Mouse (Mus musculus) heart, postnatal 14 days (tissue): ENCODE measurements around the gene BC017158. TPM values are rescaled to one million over a fixed set of nuclear protein-coding genes. Genes with fewer than 3 reads are reported as not detected.

Source experiments
- DNase-seq, 2 experiments: peaks; one replicate each; pipeline ENCODE4 v3.0.0; 2021 to 2022
- intact Hi-C: fragments of 180-260 bp; cut with DNase I; formaldehyde crosslinking; loops from one replicate; pipeline ENCODE4 v1.15.1; 2025
- total RNA-seq, 2 experiments: library from RNA; stranded (reverse); gene quantifications; 2 replicates each; pipeline ENCODE4 v1.2.3; 2021

The BC017158 gene
- total RNA-seq, 2 experiments from 2014 or later: 7.0 to 8.0 TPM

DNA sequence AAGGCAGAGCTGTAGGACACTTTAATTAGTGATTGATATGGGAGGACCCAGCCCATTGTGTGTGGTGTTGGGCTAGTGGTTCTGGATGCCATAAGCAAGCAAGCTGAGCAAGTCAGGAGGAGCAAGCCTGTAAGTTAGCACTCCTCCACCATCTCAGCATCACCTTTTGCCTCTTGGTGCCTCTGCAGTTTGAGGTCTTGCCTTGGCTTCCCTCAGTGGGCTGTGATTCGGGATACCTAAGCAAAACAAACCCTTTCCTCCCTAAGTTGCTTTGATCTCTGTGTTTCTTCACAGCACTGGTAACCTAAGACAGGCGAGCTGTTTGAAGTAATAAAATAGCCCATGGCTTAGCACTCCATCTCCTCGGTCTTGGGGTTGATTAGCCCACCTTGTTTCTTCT, 13.3 kb upstream of the BC017158 start:
- DNase-seq: no peak
- intact Hi-C loops: no loop called here

DNA sequence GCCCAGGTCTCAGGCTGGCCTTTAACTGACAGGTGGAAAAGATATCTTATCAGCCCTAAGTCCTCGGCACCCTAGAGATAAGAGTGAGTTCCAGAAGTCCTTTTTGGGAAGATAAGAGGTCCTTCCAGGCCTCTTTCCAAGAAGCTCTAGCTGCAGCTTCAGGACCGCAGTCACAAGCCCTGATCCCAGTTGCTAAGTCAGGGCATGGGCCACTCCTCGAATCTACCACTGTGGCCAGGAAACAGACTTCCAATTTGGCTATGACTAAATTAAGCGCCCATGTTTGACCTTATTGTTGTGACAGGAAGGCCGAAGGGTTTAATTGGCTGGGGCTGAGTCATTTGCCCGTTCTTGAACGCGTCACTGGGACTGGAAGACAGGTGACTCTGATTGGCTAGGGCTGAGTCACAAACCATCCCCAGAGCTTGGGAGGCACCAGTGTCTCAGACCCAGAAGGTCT, 12.3 kb upstream of the BC017158 start:
- DNase-seq: peak in 1 of 2 experiments; percentile 20
- intact Hi-C loops: no loop called here

DNA sequence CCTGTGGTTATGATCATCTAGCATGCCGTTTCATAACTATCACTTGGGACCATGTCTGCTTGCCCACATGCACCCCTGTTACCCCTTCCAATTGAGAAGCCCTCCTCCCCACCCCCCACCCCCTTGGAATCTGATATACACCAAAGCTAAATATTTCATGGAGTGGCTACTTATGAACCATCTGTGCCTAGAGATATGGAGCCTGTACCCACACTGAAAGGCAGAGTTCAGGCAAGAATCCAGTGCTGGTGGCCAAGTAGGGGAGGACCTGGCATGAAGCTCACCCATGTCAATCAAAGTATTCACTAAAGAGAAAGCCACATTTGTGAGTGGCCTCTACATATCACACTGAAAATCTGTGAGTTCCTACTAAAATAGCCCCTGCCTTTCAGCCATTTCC, 11.8 kb upstream of the BC017158 start:
- peak in 1 of 2 experiments; percentile 37 for DNase-seq
- intact Hi-C loops: loop anchor here (1.0 to 5.0 kb wide), 2 partner anchors 32 to 398 kb away; no protein-coding TSS in a partner anchor

DNA sequence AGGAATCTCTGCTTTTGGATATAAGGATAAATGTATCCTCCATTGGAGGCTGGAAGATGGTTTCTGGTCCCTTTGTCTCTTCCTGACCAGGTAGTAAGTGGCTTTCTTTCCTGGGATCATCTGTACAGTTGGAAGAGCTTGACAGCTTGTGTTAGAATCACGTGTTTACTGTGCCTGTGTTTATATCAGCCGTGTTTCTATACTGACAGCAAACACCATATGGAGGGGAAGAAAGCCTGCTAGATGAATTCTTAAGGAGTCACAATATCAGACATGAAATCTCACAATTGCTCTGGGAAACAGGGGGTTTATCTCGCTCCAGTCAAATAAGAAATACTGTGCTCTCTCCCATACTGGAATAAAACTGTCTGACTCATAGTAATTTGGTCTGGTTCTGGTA, 11.2 kb upstream of the BC017158 start:
- no peak for DNase-seq
- intact Hi-C loops: loop anchor here (1.0 to 5.0 kb wide), 2 partner anchors 32 to 398 kb away; no protein-coding TSS in a partner anchor

DNA sequence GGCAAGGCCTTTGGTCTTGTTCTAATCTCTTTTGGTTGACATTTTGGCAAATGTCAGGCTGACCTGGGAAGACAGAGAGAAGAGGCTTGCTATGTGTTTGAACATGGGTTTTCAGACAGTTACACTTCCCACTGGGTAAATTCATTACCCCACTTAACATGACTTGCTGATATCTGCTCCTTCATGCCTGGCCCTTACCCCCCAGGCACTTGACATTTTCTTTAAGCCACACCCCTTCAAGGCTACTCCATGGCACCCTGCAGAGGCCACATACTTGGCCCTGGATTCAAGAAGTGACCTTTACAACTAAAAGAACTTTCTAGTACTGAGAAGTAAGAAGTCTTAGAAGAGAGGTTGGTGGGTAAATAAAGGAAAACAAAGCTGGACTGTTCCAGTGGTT, 9.9 kb upstream of the BC017158 start:
- intact Hi-C loops: loop anchor here (5.0 kb wide), 1 partner anchor 399 kb away; no protein-coding TSS in a partner anchor
- no peak for DNase-seq

DNA sequence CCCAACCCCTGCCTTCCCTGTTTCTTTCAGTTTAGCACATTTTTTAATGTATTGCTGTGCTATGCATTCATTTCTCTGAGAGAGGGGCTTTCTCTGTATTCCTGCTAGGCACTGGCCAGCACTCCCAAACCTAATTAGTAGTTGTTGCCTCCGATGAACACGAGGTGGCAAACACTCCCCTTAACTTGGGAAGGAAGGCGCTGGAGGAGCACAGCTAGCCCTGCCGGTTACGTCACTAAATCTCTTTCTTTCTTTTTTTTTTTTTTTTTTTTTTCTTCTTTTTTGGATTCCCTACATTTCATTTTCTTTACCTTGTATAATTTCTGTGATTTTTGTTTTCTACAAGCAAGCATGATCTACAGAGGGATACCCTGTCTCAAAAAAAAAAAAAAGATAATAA, 6.9 kb upstream of the BC017158 start:
- peak; percentile 42 to 71 for DNase-seq
- intact Hi-C loops: loop anchor here (1.0 to 5.0 kb wide), 2 partner anchors 40 to 402 kb away; no protein-coding TSS in a partner anchor

DNA sequence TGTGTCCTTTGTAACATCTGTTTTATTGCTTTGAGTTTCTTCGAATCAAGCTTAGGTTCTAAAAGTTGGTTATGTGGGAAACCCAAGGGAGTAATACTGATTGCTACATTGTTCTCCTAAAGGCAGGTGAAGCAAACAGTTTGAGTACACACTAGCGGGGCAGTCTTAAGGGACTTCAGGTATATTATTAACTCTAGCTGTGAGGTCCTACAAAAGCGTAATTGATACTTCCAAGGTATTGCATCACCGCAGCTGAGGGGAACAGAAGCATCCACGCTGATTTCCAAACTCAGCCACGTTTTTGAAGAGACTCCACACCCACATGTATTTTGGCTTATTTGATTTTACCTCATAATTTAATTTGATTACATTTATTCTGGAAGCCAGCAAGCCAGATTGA, 6.2 kb upstream of the BC017158 start:
- no peak for DNase-seq
- intact Hi-C loops: no loop called here

DNA sequence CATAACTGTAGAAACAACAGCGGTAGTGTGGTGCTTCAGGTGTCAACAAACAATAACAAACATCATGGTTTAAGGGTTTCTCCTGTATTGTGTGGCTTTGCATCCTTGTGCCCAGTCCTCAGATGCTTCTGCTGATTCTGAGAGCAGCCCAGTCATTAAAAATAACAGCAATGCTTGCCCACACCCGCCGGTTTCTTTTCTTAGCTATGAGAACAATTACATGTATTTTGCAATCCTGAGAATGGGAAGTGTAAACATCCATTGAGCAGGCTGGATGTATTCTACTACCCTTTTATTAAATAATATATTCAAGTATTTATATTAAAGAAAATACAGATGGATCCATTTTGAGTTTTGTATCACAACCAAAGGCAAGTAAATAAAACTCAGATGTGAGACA, 4.2 kb upstream of the BC017158 start:
- no peak for DNase-seq
- intact Hi-C loops: no loop called here

DNA sequence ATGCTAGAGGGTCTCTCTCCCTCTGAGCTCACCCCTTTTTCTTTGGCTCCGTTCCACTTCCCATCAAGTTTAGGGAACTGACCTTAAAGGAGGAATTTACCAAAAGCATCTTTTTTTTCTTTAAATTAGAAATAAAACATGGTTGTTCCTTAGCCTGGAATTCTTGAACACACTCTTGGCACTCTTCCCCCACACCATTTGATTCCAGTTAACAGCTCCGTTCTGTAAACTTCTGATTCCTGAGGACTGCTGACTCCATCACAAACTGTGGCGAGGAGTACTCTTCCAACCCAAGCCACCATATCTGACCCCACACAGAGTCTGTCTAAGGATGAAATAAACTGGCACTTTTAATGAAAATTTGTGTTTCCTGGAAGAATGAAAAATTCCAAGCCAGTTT, 3.0 kb upstream of the BC017158 start:
- intact Hi-C loops: no loop called here
- no peak for DNase-seq

DNA sequence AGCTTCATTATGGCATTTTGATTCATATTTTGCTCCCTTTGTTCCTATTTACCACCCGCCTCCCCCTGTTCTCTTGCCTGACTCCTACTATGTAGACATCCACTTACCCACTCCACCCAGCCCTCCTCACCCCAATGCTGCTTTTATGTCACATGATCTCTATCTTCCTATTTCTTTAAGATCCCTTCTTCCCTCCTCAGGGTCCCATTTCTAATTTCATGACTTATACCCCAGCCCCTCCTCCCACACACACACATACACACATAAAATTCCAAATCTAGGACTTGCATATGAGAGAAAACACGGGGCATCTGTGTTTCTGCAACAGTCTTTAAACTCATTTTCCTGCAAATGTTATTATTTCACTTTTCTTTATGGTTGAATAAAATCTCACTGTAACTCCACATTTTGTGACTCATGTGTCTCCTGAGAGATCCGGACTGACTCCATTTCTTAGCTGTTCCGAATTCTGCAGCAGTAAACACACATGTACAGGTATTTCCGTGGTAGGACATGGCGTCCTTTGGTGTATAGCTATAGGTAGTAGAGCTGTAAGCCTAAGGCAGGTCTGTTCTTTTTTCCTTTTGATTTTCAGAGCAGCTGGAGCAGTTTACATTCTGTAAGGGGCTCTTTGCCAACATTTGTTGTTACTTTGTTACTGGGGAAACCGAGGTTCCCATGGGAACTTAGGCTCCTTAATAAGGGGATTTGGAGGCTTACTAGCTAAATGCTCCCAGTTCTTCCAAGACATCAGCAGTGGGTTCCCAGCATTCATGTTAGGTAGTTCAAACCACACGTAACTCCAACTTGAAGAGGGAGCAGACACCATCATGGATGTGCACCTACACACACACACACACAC, 742 bp upstream of the BC017158 start:
- intact Hi-C loops: no loop called here
- no peak for DNase-seq

DNA sequence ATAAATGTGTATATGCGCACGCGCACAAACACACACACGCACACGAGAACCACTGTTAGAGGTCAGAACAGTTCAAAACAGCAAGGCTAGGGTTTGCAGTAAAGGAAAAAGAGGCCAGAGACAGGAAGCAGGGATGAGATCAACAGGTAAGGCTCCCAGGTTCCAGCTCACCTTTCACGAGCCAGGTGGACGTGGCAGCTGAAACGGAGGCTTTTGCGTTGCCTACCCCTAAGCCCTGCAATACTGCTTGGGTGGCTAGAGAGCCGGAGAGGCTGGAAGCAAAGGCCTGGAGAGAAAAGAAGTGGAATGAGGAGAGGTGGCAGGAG, 716 bp downstream of the BC017158 start:
- DNase-seq: no peak
- intact Hi-C loops: no loop called here

DNA sequence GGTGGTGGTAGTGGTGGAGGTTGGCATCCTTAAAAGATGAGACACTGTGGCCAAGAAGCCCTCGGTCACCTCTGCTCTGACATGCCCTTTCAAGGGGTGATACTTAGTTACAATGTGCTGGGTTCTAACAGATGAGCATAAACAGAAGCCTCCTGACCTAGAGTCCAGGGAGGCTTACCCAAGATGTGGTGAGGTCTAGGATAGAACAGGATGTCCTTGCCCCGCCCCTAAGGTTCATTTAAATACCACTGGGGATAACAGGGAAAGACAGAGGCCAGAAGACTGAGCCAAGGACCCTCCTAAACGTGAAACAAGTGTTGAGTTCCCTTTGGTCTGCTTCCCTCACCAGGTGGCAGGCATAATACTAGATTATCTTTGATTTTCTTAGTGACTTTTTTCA, 1.5 kb downstream of the BC017158 start:
- intact Hi-C loops: no loop called here
- no peak for DNase-seq

DNA sequence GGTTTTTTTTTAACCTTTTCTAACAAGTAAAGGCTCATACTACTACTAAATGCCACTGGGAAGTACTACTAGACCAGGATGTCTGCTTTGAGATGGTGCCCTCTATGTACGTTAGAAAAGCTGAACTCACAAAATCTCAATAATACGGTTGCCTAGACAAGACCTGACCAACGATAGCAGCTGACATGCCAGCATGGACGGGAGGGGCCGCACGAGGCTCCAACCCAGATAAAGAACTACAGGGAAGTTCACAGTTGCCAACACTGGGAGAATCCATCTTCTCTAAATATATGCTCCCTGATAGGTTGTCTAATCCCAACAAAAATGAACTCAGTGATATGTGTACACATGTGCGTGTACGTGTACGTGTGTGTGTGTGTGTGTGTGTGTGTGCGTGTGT, 3.2 kb downstream of the BC017158 start:
- intact Hi-C loops: no loop called here
- DNase-seq: no peak

DNA sequence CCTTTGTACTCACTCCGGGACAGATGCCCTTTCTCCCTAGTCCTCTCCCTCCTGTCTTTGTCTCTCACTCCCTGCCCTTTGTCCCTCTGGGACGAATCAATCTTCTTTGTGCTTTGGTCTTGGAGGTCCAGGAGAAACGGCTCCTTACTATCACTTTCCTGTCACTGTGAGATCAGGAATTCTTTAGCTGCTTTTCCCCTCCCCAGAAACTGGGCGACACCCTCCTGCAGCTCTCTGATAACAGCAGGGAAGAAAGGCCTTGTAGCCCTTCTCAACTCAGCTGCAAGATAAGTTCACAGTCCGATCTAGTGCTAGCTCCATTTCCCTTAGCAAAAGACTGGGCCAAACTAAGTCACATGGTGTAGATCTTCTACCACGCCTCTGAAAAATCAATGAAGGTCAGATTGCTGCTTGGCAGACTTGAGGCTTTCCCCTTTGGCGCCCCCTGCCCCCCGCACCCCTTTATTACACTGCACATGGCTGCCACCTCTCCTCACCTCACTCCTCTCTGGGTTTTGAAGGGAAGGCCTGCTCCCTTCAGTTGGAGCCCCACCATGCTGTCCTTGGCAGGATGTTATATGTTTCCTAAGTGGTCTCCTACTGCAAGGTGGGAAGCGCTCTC, 8.9 kb downstream of the BC017158 start:
- DNase-seq: no peak
- intact Hi-C loops: no loop called here

DNA sequence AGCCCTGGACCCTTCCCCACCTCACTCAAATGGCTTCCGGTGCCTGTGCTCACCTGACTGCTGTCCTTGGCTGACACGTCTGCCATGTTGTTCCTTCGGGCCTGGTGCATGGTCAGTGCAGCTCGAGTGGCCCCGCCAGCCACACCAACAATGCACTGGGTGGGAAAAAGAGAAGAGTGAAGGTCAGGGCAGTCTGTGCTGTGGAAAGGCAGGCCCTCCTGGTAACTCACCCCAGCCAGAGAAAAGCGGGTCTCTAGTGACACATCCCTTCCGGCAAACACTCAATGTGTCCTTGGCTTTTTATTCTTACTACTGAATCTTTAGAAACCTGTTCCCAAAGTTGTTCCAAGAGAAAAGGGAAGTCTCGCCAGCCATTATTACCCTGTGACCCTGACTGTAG, 12.9 kb downstream of the BC017158 start:
- intact Hi-C loops: no loop called here
- DNase-seq: no peak

DNA sequence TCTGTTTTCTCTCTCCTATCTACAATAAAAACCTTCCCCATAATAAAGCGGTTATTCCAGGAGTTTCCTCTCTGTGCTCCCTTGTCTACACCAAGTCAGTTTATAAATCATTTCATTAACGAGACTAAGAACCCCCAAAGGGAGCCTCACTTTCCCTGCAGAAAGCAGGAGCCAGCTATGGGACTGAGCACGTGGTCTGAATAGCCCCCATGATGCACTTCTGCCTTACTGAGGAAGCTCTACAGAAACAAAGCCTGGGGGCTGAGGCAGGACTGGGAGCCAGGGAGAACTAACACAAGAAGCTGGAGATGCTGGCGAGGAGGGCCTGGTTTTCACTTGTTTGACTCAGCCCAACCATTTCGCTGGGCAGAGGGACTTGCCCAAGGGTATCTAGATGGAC, 13.9 kb downstream of the BC017158 start:
- no peak for DNase-seq
- intact Hi-C loops: no loop called here

DNA sequence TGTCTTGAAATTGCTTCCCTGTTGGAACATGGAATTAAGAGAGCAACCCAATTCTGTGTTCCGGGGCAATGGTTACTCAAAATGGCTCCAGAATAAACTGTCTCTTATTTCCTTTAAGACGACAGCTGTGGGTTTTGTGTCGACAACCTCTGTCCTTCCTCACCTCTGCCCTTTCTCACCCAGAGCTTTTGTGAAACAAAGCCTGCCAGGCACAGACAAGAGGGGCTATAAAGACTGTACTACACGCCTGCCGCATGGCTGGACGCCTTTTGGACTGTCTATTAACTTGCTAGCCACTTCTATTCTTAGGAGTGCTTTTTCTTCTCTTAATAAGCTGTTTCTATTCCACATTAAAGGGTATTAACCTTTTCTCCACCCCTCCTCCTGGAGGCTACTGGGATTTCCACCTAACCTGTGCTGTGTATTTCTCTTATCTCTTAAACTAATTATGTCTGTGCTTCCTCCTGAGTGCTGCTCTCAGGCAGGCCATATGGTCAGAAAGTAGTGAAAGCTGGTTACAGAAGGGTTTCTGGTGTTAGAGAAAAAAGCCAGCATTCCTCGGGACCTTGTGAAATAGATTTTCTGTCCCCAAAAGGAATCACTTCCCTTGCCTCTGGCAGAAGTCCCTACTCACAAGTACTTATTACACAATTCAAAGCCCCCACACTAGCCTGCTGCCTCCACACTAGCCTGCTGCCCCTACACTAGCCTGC, 15.3 kb downstream of the BC017158 start:
- intact Hi-C loops: no loop called here
- DNase-seq: no peak

DNA sequence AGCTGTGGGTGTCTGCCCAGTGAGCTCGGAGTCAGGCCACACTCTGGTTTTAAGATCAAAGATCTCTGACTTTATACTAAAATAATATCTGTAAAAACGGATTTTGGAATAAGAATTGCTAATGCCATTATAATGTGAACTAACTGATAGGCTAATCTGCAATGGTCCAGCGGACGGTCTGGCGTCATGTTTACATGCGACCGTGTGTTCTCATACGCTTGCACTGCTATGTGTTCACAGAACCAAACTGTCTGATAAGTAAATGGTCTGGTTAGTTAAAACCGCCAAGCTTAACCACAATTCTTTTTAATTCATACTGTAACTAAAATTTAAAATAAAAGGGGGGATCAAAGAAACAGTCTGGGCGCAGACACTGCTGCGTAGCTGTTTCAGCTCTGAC, 16.2 kb downstream of the BC017158 start:
- DNase-seq: no peak
- intact Hi-C loops: no loop called here

DNA sequence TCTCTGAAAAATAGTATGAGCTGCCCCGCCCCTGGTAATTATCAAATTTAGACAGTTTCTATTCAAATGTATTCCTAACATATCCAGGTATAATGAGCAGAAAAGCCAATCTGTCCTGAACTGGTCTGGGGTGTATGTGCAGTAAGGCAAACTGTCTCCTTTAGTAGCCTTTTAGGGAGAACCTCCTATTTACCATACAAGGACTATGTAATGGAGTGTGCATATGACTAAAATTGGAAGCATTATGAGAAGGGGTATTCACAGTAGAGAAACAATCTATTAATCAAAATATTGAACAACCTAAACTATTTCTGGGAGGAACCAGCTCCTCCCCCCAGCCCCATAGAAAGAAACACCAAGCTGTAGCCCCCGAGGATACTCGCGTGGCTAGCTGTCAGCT, 18.2 kb downstream of the BC017158 start:
- intact Hi-C loops: no loop called here
- no peak for DNase-seq

DNA sequence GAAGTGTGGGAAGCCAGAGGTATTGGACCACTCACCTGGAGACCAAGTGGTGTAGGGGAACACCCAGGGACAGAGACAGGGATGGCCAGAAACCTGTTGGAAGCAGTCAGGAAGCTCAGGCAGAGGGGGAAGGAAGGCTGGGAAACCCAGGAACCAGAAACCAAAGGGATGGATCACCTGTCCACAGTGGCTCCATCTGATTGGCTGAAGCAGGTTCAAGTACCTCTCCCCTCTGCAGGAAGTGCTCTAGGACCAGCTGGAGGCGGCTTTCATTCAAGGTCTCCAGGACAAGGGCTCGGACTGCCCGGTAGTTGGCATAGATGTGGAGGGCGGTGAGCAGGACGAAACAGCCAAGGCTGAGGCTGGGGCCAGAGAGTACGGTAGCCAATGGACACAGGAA, 21.9 kb downstream of the BC017158 start:
- intact Hi-C loops: no loop called here
- no peak for DNase-seq

DNA sequence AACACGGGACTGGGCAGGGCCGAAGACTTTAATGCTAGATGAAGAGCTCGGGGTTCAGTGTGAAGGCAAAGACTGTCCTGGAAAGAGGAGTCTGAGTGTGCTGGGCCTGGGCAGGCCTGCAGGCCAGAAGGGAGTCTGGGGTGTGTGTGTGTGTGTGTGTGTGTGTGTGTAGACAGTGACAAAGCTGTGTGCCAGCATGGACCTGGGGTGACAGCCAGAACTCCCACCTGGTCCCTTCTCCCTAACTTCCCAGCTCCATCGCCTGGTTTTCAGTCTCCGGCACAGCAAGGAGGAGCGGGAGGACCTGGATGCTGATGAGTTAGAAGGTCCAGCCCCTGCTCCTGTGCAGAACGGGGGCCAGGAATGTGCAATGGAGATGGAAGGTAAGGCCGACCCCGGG, 26.5 kb downstream of the BC017158 start:
- no peak for DNase-seq
- intact Hi-C loops: no loop called here
